Mouse (Mus musculus) heart, adult 2 months (tissue): Measurements from ENCODE around the gene Als2cr12.

Experiments used
- CTCF ChIP-seq: fragments of 200-600 bp; IDR thresholded peaks from 2 replicates; pipeline ENCODE4 v1.8.1; 2022; ENCODE audit warnings: antibody characterized with exemption, mild to moderate bottlenecking, moderate library complexity
- EP300 ChIP-seq: fragments of 200-500 bp; IDR thresholded peaks from 2 replicates; pipeline ENCODE4 v1.6.1; 2011; ENCODE audit warnings: low read depth, low read length, control low read depth; ENCODE audit not compliant: insufficient read depth
- POLR2A ChIP-seq: fragments of 200-500 bp; IDR thresholded peaks from 2 replicates; pipeline ENCODE4 v1.6.1; 2011; ENCODE audit warnings: mild to moderate bottlenecking, low read depth, low read length, control low read depth; ENCODE audit not compliant: insufficient read depth

- TF ChIP-seq CTCF (no peak), POLR2A (no peak), EP300 (no peak)
Measured at GRCm38 (mm10) chr1:58698781-58699180, 3.0 kb upstream of the Als2cr12 start.
